Mouse (Mus musculus) ES-Bruce4 (cell line): ENCODE results near the gene Cacna1b. TPM values are rescaled to one million over a fixed set of nuclear protein-coding genes. Genes with fewer than 3 reads are reported as not detected.

Experiments
- H3K27ac ChIP-seq: 2 replicates; pipeline ENCODE4 v1.5.1; 2012; ENCODE audit warnings: low read length, inconsistent platforms; ENCODE audit not compliant: insufficient read depth
- H3K27me3 ChIP-seq: 2 replicates; pipeline ENCODE4 v1.6.1; 2012; ENCODE audit warnings: mild to moderate bottlenecking, low read length, inconsistent platforms; ENCODE audit not compliant: control insufficient read depth, poor library complexity, insufficient read depth, severe bottlenecking
- H3K36me3 ChIP-seq: 2 replicates; pipeline ENCODE4 v1.6.1; 2012; ENCODE audit warnings: inconsistent platforms, mild to moderate bottlenecking, low read length, moderate library complexity; ENCODE audit not compliant: control insufficient read depth, poor library complexity, insufficient read depth, severe bottlenecking
- H3K4me1 ChIP-seq: one replicate; pipeline ENCODE4 v1.8.1; 2011; ENCODE audit warnings: low read length; ENCODE audit not compliant: control insufficient read depth, insufficient read depth
- H3K4me3 ChIP-seq: 2 replicates; pipeline ENCODE4 v1.5.1; 2011; ENCODE audit warnings: low read depth, mild to moderate bottlenecking, low read length
- H3K9ac ChIP-seq: 2 replicates; pipeline ENCODE4 v1.6.1; 2012; ENCODE audit warnings: low read depth, mild to moderate bottlenecking, inconsistent platforms; ENCODE audit not compliant: poor library complexity, severe bottlenecking
- H3K9me3 ChIP-seq: replicated peaks from 2 replicates; pipeline ENCODE4 v1.6.1; 2012; ENCODE audit warnings: mild to moderate bottlenecking, low read length, inconsistent platforms; ENCODE audit not compliant: control insufficient read depth, poor library complexity, insufficient read depth, severe bottlenecking
- CTCF ChIP-seq: IDR thresholded peaks from one replicate; pipeline ENCODE4 v1.8.1; 2011; ENCODE audit warnings: low read depth, low read length
- EP300 ChIP-seq: IDR thresholded peaks from 2 replicates; pipeline ENCODE4 v1.6.1; 2011; ENCODE audit warnings: low read depth, low read length; ENCODE audit not compliant: insufficient read depth
- POLR2A ChIP-seq: IDR thresholded peaks from one replicate; pipeline ENCODE4 v1.8.1; 2011; ENCODE audit warnings: low read length; ENCODE audit not compliant: insufficient read depth
- polyA plus RNA-seq: library from polyadenylated mRNA; stranded (reverse); fragments of >200 nt; gene quantifications from 2 replicates; pipeline ENCODE4 v1.2.4, GENCODE M21; 2011; ENCODE audit warnings: low read depth; ENCODE audit not compliant: missing spikeins, insufficient read depth, insufficient read length

Cacna1b gene
- polyA plus RNA-seq, 1 experiment: 8.9 TPM

GRCm38 (mm10) chr2:24770861-24771260, 7.9 kb upstream of the Cacna1b start:
- no peak overlapping the region for H3K9ac ChIP-seq
- H3K4me1 ChIP-seq: no peaks in the 10 kb centered on the region
- no peak overlapping the region for H3K27ac ChIP-seq
- H3K36me3 ChIP-seq: no peaks in the 10 kb centered on the region
- H3K9me3 ChIP-seq: no peaks in the 10 kb centered on the region
- no peak for TF ChIP-seq POLR2A
- TF ChIP-seq EP300: no peak
- no peak for TF ChIP-seq CTCF
- H3K4me3 ChIP-seq: no peak overlapping the region
- H3K27me3 ChIP-seq: no peaks in the 10 kb centered on the region

- no peaks in the 10 kb centered on the region for H3K4me1 ChIP-seq
- TF ChIP-seq CTCF (no peak), POLR2A (no peak), EP300 (no peak)
- peak overlapping the region; percentile 66 for H3K9ac ChIP-seq
- peaks cover 7% of the 10 kb centered on the region; the same call in 1 of the 2 replicates for H3K27me3 ChIP-seq
- no peaks in the 10 kb centered on the region for H3K36me3 ChIP-seq
- peak overlapping the region; percentile 56 for H3K4me3 ChIP-seq
- no peak overlapping the region for H3K27ac ChIP-seq
- no peaks in the 10 kb centered on the region for H3K9me3 ChIP-seq
Observed at GRCm38 (mm10) chr2:24762446-24762960, 449 bp downstream of the Cacna1b start.

GRCm38 (mm10) chr2:24761923-24762445, 968 bp downstream of the Cacna1b start:
- Histone ChIP-seq H3K27me3 (peaks cover 7% of the 10 kb centered on the region; the same call in 1 of the 2 replicates), H3K4me3 (peak overlapping the region; percentile 56), H3K36me3 (no peaks in the 10 kb centered on the region), H3K9ac (no peak overlapping the region), H3K9me3 (no peaks in the 10 kb centered on the region), H3K27ac (no peak overlapping the region), H3K4me1 (no peaks in the 10 kb centered on the region)
- TF ChIP-seq POLR2A (no peak), CTCF (no peak), EP300 (no peak)

GRCm38 (mm10) chr2:24755276-24755675, 7.7 kb downstream of the Cacna1b start:
- no peaks in the 10 kb centered on the region for H3K9me3 ChIP-seq
- no peak overlapping the region for H3K4me3 ChIP-seq
- H3K27ac ChIP-seq: no peak overlapping the region
- no peaks in the 10 kb centered on the region for H3K4me1 ChIP-seq
- TF ChIP-seq POLR2A: no peak
- TF ChIP-seq CTCF: peak; percentile 79
- TF ChIP-seq EP300: no peak
- no peaks in the 10 kb centered on the region for H3K27me3 ChIP-seq
- H3K36me3 ChIP-seq: no peaks in the 10 kb centered on the region
- no peak overlapping the region for H3K9ac ChIP-seq

- TF ChIP-seq CTCF (no peak), EP300 (no peak), POLR2A (no peak)
- Histone ChIP-seq H3K27ac (no peak overlapping the region), H3K4me3 (no peak overlapping the region), H3K9ac (no peak overlapping the region), H3K36me3 (no peaks in the 10 kb centered on the region), H3K4me1 (no peaks in the 10 kb centered on the region), H3K27me3 (no peaks in the 10 kb centered on the region), H3K9me3 (no peaks in the 10 kb centered on the region)
Observed at GRCm38 (mm10) chr2:24752599-24752998, 10.4 kb downstream of the Cacna1b start.

GRCm38 (mm10) chr2:24750051-24750450, 12.9 kb downstream of the Cacna1b start:
- Histone ChIP-seq H3K27me3 (no peaks in the 10 kb centered on the region), H3K9ac (no peak overlapping the region), H3K27ac (no peak overlapping the region), H3K9me3 (no peaks in the 10 kb centered on the region), H3K36me3 (no peaks in the 10 kb centered on the region), H3K4me3 (no peak overlapping the region), H3K4me1 (no peaks in the 10 kb centered on the region)
- TF ChIP-seq POLR2A (no peak), EP300 (no peak), CTCF (no peak)
